Mouse (Mus musculus): ENCODE data around the gene Zbtb44. TPM values are rescaled to one million over a fixed set of nuclear protein-coding genes. Genes with fewer than 3 reads are reported as not detected.
A peak's percentile ranks its signal among the peaks of the same experiment; 100 is the strongest.

The Zbtb44 gene
- polyA plus RNA-seq, 1 experiment from 2014 or later: 7.4 TPM

- ATAC-seq (replicated peaks; ENCODE audit: insufficient number of reproducible peaks, insufficient read depth, low FRiP score, low read depth): no peak
- H3K4me1 ChIP-seq (replicated peaks): peaks cover 27% of the 10 kb centered on the region
- no peaks in the 10 kb centered on the region for H3K27me3 ChIP-seq
- 83% methylated on average over 6 of the region's 6 CpGs for WGBS
- no peak overlapping the region for H3K9ac ChIP-seq
- no peaks in the 10 kb centered on the region for H3K36me3 ChIP-seq
- no peak overlapping the region for H3K27ac ChIP-seq
- no peak overlapping the region for H3K4me2 ChIP-seq
- no peaks in the 10 kb centered on the region for H3K9me3 ChIP-seq (replicated peaks)
- H3K4me3 ChIP-seq: no peak overlapping the region
These were observed 87.0 kb downstream of the Zbtb44 start for GRCm38 (mm10) chr9:31117488-31117887.

- Histone ChIP-seq H3K9ac (no peak overlapping the region), H3K4me3 (no peak overlapping the region), H3K36me3 (no peaks in the 10 kb centered on the region), H3K27ac (no peak overlapping the region), H3K27me3 (no peaks in the 10 kb centered on the region), H3K9me3 (replicated peaks) (no peaks in the 10 kb centered on the region), H3K4me1 (replicated peaks) (peaks cover 27% of the 10 kb centered on the region), H3K4me2 (0 out of 2 replicates have a peak overlapping the region, but pooled peaks have one; percentile 10)
- ATAC-seq (replicated peaks; ENCODE audit: insufficient number of reproducible peaks, insufficient read depth, low FRiP score, low read depth): peak; percentile 86
- WGBS: 30% methylated on average over 11 of the region's 11 CpGs
These were observed 88.3 kb downstream of the Zbtb44 start for GRCm38 (mm10) chr9:31118520-31119298.

- H3K4me3 ChIP-seq: no peak overlapping the region
- ATAC-seq (replicated peaks; ENCODE audit: insufficient number of reproducible peaks, insufficient read depth, low FRiP score, low read depth): no peak
- no peak overlapping the region for H3K27ac ChIP-seq
- peaks cover 27% of the 10 kb centered on the region for H3K4me1 ChIP-seq (replicated peaks)
- no peak overlapping the region for H3K4me2 ChIP-seq
- no peak overlapping the region for H3K9ac ChIP-seq
- H3K27me3 ChIP-seq: no peaks in the 10 kb centered on the region
- WGBS: 53% methylated on average over 5 of the region's 5 CpGs
- no peaks in the 10 kb centered on the region for H3K9me3 ChIP-seq (replicated peaks)
- no peaks in the 10 kb centered on the region for H3K36me3 ChIP-seq
These were observed 89.0 kb downstream of the Zbtb44 start for GRCm38 (mm10) chr9:31119405-31119804.

GRCm38 (mm10) chr9:31119882-31120532 lies 89.6 kb downstream of the Zbtb44 start:
- ATAC-seq (replicated peaks; ENCODE audit: insufficient number of reproducible peaks, insufficient read depth, low FRiP score, low read depth): no peak
- 39% methylated on average over 11 of the region's 11 CpGs for WGBS
- Histone ChIP-seq H3K4me3 (no peak overlapping the region), H3K9ac (no peak overlapping the region), H3K4me1 (replicated peaks) (peaks cover 27% of the 10 kb centered on the region), H3K27me3 (no peaks in the 10 kb centered on the region), H3K9me3 (replicated peaks) (no peaks in the 10 kb centered on the region), H3K4me2 (peak overlapping the region; percentile 35), H3K27ac (0 out of 2 replicates have a peak overlapping the region, but pooled peaks have one; percentile 15), H3K36me3 (no peaks in the 10 kb centered on the region)

GRCm38 (mm10) chr9:31120533-31120915 lies 90.1 kb downstream of the Zbtb44 start:
- Histone ChIP-seq H3K4me2 (peak overlapping the region; percentile 35; the same call in 1 of the 2 replicates), H3K27me3 (no peaks in the 10 kb centered on the region), H3K4me3 (no peak overlapping the region), H3K9me3 (replicated peaks) (no peaks in the 10 kb centered on the region), H3K9ac (no peak overlapping the region), H3K4me1 (replicated peaks) (peaks cover 27% of the 10 kb centered on the region), H3K36me3 (no peaks in the 10 kb centered on the region), H3K27ac (0 out of 2 replicates have a peak overlapping the region, but pooled peaks have one; percentile 15)
- no peak for ATAC-seq (replicated peaks; ENCODE audit: insufficient number of reproducible peaks, insufficient read depth, low FRiP score, low read depth)
- WGBS: 64% methylated on average over 4 of the region's 4 CpGs

- peaks cover 27% of the 10 kb centered on the region for H3K4me1 ChIP-seq (replicated peaks)
- no peak overlapping the region for H3K4me3 ChIP-seq
- H3K4me2 ChIP-seq: no peak overlapping the region
- no peaks in the 10 kb centered on the region for H3K27me3 ChIP-seq
- H3K36me3 ChIP-seq: no peaks in the 10 kb centered on the region
- WGBS: 77% methylated on average over 13 of the region's 13 CpGs
- H3K9ac ChIP-seq: no peak overlapping the region
- ATAC-seq (replicated peaks; ENCODE audit: insufficient number of reproducible peaks, insufficient read depth, low FRiP score, low read depth): no peak
- H3K9me3 ChIP-seq (replicated peaks): no peaks in the 10 kb centered on the region
- no peak overlapping the region for H3K27ac ChIP-seq
These were observed 92.1 kb downstream of the Zbtb44 start for GRCm38 (mm10) chr9:31122464-31123030.

Other genes with a start within 250 kb of the Zbtb44 start
- gene Adamts15, start 108.2 kb upstream of the Zbtb44 start, polyA plus RNA-seq (2015; fragmentation: Nextera tagmentation; extraction: Ambion mirVana): 5.1 and 8.5 TPM in 2 replicates
- 9.7 and 11.2 TPM in 2 replicates for gene Adamts8, start 88.1 kb upstream of the Zbtb44 start, polyA plus RNA-seq (2015; fragmentation: Nextera tagmentation; extraction: Ambion mirVana)
- 2.2 and 6.6 TPM in 2 replicates for gene St14, start 101.2 kb downstream of the Zbtb44 start, polyA plus RNA-seq (2015; fragmentation: Nextera tagmentation; extraction: Ambion mirVana)
- 327 and 380 TPM in 2 replicates for gene Aplp2, start 181.2 kb downstream of the Zbtb44 start, polyA plus RNA-seq (2015; fragmentation: Nextera tagmentation; extraction: Ambion mirVana)
- gene Prdm10, start 249.9 kb downstream of the Zbtb44 start, polyA plus RNA-seq (2015; fragmentation: Nextera tagmentation; extraction: Ambion mirVana): 3.2 and 4.2 TPM in 2 replicates